Mouse (Mus musculus) adrenal gland, postnatal 0 days (tissue): ENCODE measurements around the gene Hspb11. TPM values are rescaled to one million over a fixed set of nuclear protein-coding genes. Genes with fewer than 3 reads are reported as not detected.

Experiments used
- polyA plus RNA-seq: library from polyadenylated mRNA; unstranded; fragments of >200 nt; fragmentation: Nextera tagmentation; extraction: Ambion mirVana; gene quantifications from 2 replicates; pipeline ENCODE4 v1.2.1, GENCODE M21; 2015

Hspb11 gene
- polyA plus RNA-seq = 59.2 and 71.8 TPM in 2 replicates

DNA sequence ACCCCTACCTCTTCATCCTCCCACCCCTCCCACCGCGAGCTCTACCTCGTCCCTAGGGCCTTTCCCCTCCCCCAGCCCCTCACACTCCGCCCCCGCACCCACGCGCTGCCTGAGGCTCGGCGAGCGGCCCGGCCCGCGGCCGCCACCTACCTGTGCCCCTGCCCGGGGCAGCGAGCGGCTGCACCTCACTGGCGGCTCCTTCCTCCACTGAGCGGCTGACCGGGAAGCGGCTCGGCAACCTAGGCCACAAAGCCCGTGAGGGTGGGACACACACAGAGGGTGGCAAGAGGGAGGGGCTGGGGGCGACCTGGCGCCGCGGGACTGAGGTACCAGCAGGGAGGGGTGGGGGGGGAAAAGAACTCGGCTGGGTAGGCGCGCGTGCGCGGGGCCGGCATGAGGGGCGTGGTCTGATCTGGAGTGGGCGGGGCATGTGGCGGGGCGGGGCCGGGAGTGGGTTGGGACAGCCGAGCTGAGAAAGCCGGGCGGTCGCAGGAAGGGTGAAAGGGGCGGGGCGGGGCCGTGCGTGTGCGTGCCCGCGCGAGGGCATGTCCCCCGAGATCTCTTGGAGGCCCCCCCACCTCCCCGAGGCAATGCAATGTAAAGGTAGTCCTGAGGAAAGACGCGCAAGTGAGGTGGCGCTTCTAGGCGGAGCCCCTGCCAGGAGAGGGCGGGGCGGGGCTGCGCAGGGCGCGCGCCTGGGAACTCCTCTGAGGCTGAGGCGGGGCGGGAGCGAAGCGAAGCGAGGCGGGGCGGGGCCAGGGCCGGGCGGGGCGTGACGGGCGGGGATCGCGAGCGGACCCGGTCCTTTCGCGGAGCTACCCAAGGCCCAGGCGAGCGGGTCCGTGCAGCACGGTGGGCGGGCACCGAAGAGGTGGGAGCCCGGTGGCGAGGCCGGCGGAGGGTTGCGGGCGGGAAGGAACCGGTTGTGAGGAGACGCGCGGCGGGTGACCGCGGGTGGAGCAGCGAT lies at the start of gene Hspb11, which contains the start of gene Lrrc42:
Gene Hspb11, plus strand, starts transcription at position 469 of the 967 bp plus-strand sequence.
Gene Lrrc42, minus strand, starts transcription at position 408 of the 967 bp plus-strand sequence.

DNA sequence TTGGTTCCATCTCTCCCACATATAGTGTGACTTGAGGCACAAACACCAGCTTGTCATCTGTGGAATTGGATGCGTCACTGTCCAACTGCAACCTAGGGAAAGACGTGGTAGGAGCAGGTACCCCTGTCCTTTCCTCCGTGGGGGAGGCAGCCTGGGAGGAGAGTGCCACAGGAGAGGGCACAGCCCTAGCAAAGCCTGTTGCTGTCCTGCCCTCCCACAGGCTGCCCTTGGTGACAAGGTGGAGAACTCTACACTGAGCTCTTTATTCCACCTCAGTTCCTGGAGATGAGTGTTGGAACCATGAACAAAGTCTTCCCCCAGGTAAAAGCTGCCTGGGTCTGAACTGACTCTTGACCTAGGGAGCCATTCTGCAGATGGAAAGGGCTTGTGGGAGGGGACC lies 44.5 kb upstream of the Hspb11 start, which contains the start of gene Ldlrad1:
Gene Ldlrad1, plus strand, starts transcription at position 301 of the 400 bp plus-strand sequence.

DNA sequence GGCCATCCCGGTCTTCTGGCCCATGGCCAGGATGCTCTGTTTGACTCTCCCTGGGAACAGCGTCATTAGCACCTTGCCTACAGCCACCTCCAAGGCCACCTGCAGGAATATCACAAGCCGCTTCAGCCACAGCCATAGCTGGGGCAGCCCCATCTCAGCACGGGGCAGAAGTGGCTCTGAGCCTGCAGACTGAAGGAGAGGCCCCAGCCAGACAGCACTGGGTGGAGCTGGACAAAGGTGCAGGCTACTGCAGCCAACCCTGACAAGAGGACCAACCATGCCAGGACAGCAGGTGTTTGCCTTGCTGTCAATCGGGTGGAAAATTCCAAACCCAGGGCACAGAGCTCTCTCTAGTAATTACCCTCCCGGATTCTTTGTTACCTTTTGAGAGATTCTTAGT lies 53.6 kb downstream of the Hspb11 start, which contains the start of gene Dio1:
Gene Dio1, minus strand, starts transcription at position 204 of the 400 bp plus-strand sequence.

DNA sequence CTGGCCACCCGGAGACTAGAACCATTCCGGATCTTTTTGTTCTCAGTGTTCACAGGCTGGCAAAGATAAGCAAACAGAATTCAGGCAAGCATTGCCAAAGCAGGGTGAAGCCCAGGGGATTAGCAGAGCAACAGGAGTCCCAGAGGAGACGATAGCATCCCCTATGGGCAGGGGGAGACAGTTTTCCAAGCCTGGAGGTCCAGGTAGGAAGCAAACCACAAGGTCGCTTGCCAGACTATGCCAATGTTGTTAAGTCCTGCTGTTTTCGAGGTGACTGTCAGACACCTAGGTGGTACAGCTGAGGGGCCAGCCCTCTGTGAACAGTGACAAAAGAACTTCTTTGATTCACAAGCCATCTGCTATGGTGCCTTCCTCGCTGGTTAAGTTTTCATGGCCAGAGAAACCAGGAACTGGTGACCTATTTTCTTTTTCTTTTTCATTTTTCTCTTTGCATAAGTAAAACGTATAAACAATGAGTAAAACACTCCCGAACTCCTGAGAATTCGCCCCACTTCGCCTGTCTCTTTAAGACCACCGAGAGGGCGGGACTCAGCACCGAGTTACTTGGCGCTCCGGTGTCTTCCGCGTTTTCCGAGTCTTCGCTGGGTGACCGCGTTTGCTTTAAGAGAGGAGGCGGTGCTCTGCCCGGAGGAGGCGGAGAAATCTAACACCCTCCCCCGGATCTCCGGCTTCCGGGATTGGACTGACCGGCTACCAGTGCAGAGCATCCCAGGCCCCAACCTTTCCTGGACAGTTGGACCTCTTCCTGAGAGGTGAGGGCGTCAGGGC lies 60.5 kb downstream of the Hspb11 start, which contains the start of gene Yipf1:
Gene Yipf1, plus strand, starts transcription at position 674 of the 789 bp plus-strand sequence.

Other genes with a start within 250 kb of the Hspb11 start
- 59.4 and 94.9 TPM in 2 replicates for gene Mrpl37, start 186.7 kb upstream of the Hspb11 start, polyA plus RNA-seq
- gene Cyb5rl, start 186.6 kb upstream of the Hspb11 start, polyA plus RNA-seq = 7.5 and 12.0 TPM in 2 replicates
- gene Cdcp2, start 156.7 kb upstream of the Hspb11 start, polyA plus RNA-seq = 0.11 TPM in 1 of 2 replicates, not detected in the other
- gene Tmem59, start 75.2 kb upstream of the Hspb11 start, polyA plus RNA-seq = 657 and 956 TPM in 2 replicates
- gene Tceanc2, start 74.5 kb upstream of the Hspb11 start, polyA plus RNA-seq = 27.3 and 32.1 TPM in 2 replicates
- not detected in 2 replicates for gene Ldlrad1, start 44.4 kb upstream of the Hspb11 start, polyA plus RNA-seq
- gene Lrrc42, start 61 bp upstream of the Hspb11 start, polyA plus RNA-seq = 30.5 and 34.8 TPM in 2 replicates
- 0.15 and 0.20 TPM in 2 replicates for gene Dio1, start 53.6 kb downstream of the Hspb11 start, polyA plus RNA-seq
- 238 and 436 TPM in 2 replicates for gene Yipf1, start 60.8 kb downstream of the Hspb11 start, polyA plus RNA-seq
- 8.4 and 15.6 TPM in 2 replicates for gene Ndc1, start 114.2 kb downstream of the Hspb11 start, polyA plus RNA-seq
- gene Glis1, start 181.0 kb downstream of the Hspb11 start, polyA plus RNA-seq = 0.54 and 0.95 TPM in 2 replicates